Mouse (Mus musculus) mouse trophoblast stem cell (cell line): Measurements from ENCODE around the gene Aarsd1.
"Not testable (repeated sequence)": the region's sequence is repeated elsewhere in the genome, so short reads cannot be mapped to it uniquely, and the experiment has no call there.

ENCODE experiments used
- in situ Hi-C, 2 experiments: fragments of 300-500 bp; cut with MseI, MboI; formaldehyde crosslinking; loops; 2 replicates in 1 of 2; 3 replicates in 1 of 2; pipeline ENCODE4 v1.15.1; 2025

Aarsd1 gene

GRCm38 (mm10) chr11:101378926-101379325 lies 38.5 kb downstream of the Aarsd1 start:
- in situ Hi-C loops, result no loop called here

DNA sequence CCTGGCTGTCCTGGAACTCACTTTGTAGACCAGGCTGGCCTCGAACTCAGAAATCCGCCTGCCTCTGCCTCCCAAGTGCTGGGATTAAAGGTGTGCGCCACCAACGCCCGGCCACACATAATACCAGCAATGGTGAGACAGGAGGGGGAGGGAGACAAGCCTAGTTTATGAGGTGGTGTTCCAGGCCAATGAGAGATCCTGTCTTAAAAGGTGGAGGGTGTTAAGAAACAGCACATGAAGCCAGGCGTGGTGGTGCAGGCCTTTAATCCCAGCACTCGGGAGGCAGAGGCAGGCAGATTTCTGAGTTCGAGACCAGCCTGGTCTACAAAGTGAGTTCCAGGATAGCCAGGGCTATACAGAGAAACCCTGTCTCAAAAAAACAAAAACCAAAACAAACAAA lies 39.2 kb downstream of the Aarsd1 start:
- in situ Hi-C loops, result not testable (repeated sequence)

- in situ Hi-C loops, result no loop called here
Measured at GRCm38 (mm10) chr11:101374421-101374938, 42.9 kb downstream of the Aarsd1 start.

DNA sequence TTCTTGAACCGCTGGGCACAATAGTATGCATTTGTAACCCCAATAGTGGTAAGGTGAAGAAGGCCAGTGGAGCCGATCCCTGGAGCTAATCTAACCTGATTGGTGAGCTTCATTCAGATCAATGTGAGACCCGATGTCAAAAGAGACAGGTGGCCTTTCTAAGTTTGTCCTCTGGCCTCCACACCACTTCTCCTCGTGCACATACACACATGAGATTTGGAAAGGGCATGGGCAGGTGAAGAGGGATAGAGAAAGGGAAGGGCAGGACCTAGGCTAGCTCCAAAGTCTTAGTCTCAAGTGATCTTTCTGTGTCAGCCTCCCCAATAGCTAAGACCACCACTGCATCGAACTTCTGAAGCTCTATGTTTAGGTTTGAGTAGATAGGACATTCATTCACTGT lies 47.3 kb downstream of the Aarsd1 start:
- in situ Hi-C loops, result no loop called here

GRCm38 (mm10) chr11:101367326-101367935 lies 50.0 kb downstream of the Aarsd1 start, which contains the start of gene G6pc:
TSS of gene G6pc (plus strand) at chr11:101367561.
- in situ Hi-C loops, result no loop called here

DNA sequence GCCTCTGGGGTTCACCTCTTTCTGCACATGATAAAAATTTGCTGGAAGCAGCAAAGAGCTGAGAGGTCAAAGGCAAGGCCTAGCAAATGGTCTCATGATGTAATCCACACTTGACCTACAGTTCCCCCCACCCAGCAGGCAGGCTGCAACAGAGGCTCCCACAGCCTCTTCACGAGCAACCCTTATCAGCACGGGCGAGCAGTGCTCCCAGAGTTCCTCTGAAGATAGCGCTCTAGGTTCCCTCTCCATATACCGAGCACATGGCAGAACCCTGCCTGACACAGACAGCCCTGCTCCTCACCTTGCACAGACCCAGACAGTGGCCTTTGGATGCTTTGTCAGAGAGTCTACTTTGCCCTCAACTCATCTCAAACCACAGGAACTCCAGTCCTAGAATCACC lies 52.9 kb downstream of the Aarsd1 start:
- in situ Hi-C loops, result no loop called here

DNA sequence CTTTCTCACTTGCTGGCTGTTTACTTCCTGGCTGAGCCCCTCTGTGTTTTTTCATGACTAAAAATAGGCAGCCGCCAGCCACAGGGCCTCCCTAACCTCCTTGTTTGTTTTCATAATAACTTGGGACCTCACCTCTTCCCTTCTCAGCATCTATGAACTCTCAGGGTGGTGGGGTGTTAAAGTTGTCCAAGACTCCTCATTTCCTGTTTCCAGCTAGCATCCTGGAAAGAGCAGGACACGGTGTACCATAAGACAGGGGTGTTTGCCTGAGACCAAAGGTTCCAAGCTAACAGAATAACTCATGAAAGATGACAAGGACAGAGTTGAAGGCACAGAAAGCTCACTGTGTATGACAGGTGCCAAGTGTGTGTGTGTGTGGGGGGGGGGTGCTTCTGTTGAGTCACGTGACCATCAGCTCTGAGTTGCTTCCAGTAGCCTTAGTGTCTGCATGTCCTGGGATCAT lies 56.7 kb downstream of the Aarsd1 start:
- in situ Hi-C loops, result no loop called here

DNA sequence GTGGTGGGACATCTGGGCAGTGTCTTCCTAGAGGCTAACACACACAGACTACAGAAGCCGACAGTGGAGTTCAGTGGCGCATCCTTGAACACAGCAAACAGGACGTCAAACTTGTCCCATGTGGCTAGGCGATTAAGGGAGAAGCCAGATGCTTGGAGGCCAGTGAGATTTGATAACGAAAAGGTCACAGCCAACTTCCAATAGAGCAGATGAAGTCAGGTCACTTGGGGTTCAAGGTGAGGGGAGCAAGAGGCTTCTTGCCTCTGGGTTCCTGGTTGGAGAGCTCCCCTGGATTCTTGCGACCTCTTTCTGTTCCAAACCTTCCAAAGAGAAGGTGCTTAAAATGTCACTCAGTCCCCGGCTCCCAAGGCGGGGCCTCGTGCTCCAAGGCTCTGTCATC lies 57.6 kb downstream of the Aarsd1 start:
- in situ Hi-C loops, result no loop called here

- in situ Hi-C loops, result no loop called here
Measured at GRCm38 (mm10) chr11:101357505-101358182, 59.8 kb downstream of the Aarsd1 start.
